Mouse (Mus musculus): Measurements from ENCODE around the gene Obscn. TPM values are rescaled to one million over a fixed set of nuclear protein-coding genes. Genes with fewer than 3 reads are reported as not detected.

The Obscn gene
- total and polyA plus RNA-seq, 3 experiments: 0.09 to 0.13 (median 0.13) TPM

- DNase-seq (ENCODE audit: extremely low read depth): no peak
- dilution Hi-C loops (cut with MboI; ENCODE audit: extremely low pct_ligation_motif_present, extremely low pct_unique_long_range_greater_than_20kb, low sequenced_read_pairs): no loop called here
- H3K27ac ChIP-seq (ENCODE audit: insufficient read depth, low read depth): no peak overlapping the region
- TF ChIP-seq ELF1 (IDR thresholded peaks at IDR 0.05; ENCODE audit: low read depth, low read length) (no peak), KAT2A (IDR thresholded peaks at IDR 0.05; ENCODE audit: insufficient replicate concordance, low read length) (no peak), MAX (IDR thresholded peaks at IDR 0.05; ENCODE audit: low read length) (no peak), RAD21 (IDR thresholded peaks at IDR 0.05; ENCODE audit: low read depth, low read length) (no peak)
- H3K79me2 ChIP-seq (replicated peaks; ENCODE audit: control insufficient read depth, extremely low read depth, insufficient read depth, poor library complexity, severe bottlenecking): no peaks in the 10 kb centered on the region
- in situ Hi-C loops (cut with MboI; ENCODE audit: low pct_ligation_motif_present, low pct_unique_long_range_greater_than_20kb, low sequenced_read_pairs): no loop called here
- H3K4me2 ChIP-seq (ENCODE audit: insufficient read depth, low read depth, poor library complexity, severe bottlenecking): no peak overlapping the region
- H3K27me3 ChIP-seq (replicated peaks): peaks cover 69% of the 10 kb centered on the region
- no peaks in the 10 kb centered on the region for H3K9me3 ChIP-seq (replicated peaks; ENCODE audit: low read length)
- H3K4me3 ChIP-seq (replicated peaks in 1 of 3; ENCODE audit: low read depth in 2 of 3, low read length in 2 of 3, poor library complexity in 1 of 3): no peak overlapping the region
- no peak overlapping the region for H3K9ac ChIP-seq (ENCODE audit: insufficient read depth, low read depth)
- no peaks in the 10 kb centered on the region for H3K36me3 ChIP-seq (replicated peaks in 1 of 2; ENCODE audit: control insufficient read depth in 1 of 2, insufficient read depth in 1 of 2, low read length in 1 of 2)
- H3K4me1 ChIP-seq (ENCODE audit: control insufficient read depth in 1 of 2, insufficient read depth in 2 of 2): peaks cover 0 to 15% of the 10 kb centered on the region in 2 experiments; a peak in 3 of 4 replicates
Observed at GRCm38 (mm10) chr11:59000635-59001034, 135.6 kb downstream of the Obscn start.

GRCm38 (mm10) chr11:58999830-59000229 is 136.4 kb downstream of the Obscn start:
- Histone ChIP-seq H3K4me2 (ENCODE audit: insufficient read depth, low read depth, poor library complexity, severe bottlenecking) (no peak overlapping the region), H3K27ac (ENCODE audit: insufficient read depth, low read depth) (no peak overlapping the region), H3K9ac (ENCODE audit: insufficient read depth, low read depth) (no peak overlapping the region), H3K36me3 (replicated peaks in 1 of 2; ENCODE audit: control insufficient read depth in 1 of 2, insufficient read depth in 1 of 2, low read length in 1 of 2) (no peaks in the 10 kb centered on the region), H3K27me3 (replicated peaks) (peaks cover 69% of the 10 kb centered on the region), H3K79me2 (replicated peaks; ENCODE audit: control insufficient read depth, extremely low read depth, insufficient read depth, poor library complexity, severe bottlenecking) (no peaks in the 10 kb centered on the region), H3K4me3 (replicated peaks in 1 of 3; ENCODE audit: low read depth in 2 of 3, low read length in 2 of 3, poor library complexity in 1 of 3) (no peak overlapping the region), H3K4me1 (ENCODE audit: control insufficient read depth in 1 of 2, insufficient read depth in 2 of 2) (peaks cover 0 to 17% of the 10 kb centered on the region in 2 experiments; a peak in 3 of 4 replicates), H3K9me3 (replicated peaks; ENCODE audit: low read length) (no peaks in the 10 kb centered on the region)
- in situ Hi-C loops (cut with MboI; ENCODE audit: low pct_ligation_motif_present, low pct_unique_long_range_greater_than_20kb, low sequenced_read_pairs): no loop called here
- no peak for DNase-seq (ENCODE audit: extremely low read depth)
- dilution Hi-C loops (cut with MboI; ENCODE audit: extremely low pct_ligation_motif_present, extremely low pct_unique_long_range_greater_than_20kb, low sequenced_read_pairs): no loop called here
- TF ChIP-seq PAX5 (IDR thresholded peaks at IDR 0.05; ENCODE audit: low read length): no peak
- TF ChIP-seq USF2 (conservative IDR thresholded peaks at IDR 0.05; ENCODE audit: low read depth, low read length): no peak
- no peak for TF ChIP-seq ETS1 (conservative IDR thresholded peaks at IDR 0.05; ENCODE audit: low read depth, low read length)
- no peak for TF ChIP-seq SIN3A (IDR thresholded peaks at IDR 0.05; ENCODE audit: low read length)
- TF ChIP-seq GABPA (IDR thresholded peaks at IDR 0.05; ENCODE audit: insufficient replicate concordance, low read depth, low read length): no peak
- no peak for TF ChIP-seq CHD2 (IDR thresholded peaks at IDR 0.05; ENCODE audit: low read length)
- no peak for TF ChIP-seq CTCF (conservative IDR thresholded peaks at IDR 0.05 in 1 of 2, IDR thresholded peaks at IDR 0.05 in 1 of 2; ENCODE audit: low read depth in 2 of 2, low read length in 2 of 2)

- Histone ChIP-seq H3K9ac (ENCODE audit: insufficient read depth, low read depth) (no peak overlapping the region), H3K4me3 (replicated peaks in 1 of 3; ENCODE audit: low read depth in 2 of 3, low read length in 2 of 3, poor library complexity in 1 of 3) (no peak overlapping the region), H3K27me3 (replicated peaks) (peaks cover 69% of the 10 kb centered on the region), H3K79me2 (replicated peaks; ENCODE audit: control insufficient read depth, extremely low read depth, insufficient read depth, poor library complexity, severe bottlenecking) (no peaks in the 10 kb centered on the region), H3K4me1 (ENCODE audit: control insufficient read depth in 1 of 2, insufficient read depth in 2 of 2) (peaks cover 2 to 17% of the 10 kb centered on the region in 2 experiments), H3K9me3 (replicated peaks; ENCODE audit: low read length) (no peaks in the 10 kb centered on the region), H3K36me3 (replicated peaks in 1 of 2; ENCODE audit: control insufficient read depth in 1 of 2, insufficient read depth in 1 of 2, low read length in 1 of 2) (no peaks in the 10 kb centered on the region), H3K4me2 (ENCODE audit: insufficient read depth, low read depth, poor library complexity, severe bottlenecking) (no peak overlapping the region), H3K27ac (ENCODE audit: insufficient read depth, low read depth) (no peak overlapping the region)
- dilution Hi-C loops (cut with MboI; ENCODE audit: extremely low pct_ligation_motif_present, extremely low pct_unique_long_range_greater_than_20kb, low sequenced_read_pairs): no loop called here
- in situ Hi-C loops (cut with MboI; ENCODE audit: low pct_ligation_motif_present, low pct_unique_long_range_greater_than_20kb, low sequenced_read_pairs): no loop called here
- DNase-seq (ENCODE audit: extremely low read depth): no peak
- TF ChIP-seq CHD2 (IDR thresholded peaks at IDR 0.05; ENCODE audit: low read length): no peak
- TF ChIP-seq ZC3H11A (IDR thresholded peaks at IDR 0.05; ENCODE audit: low read depth, low read length): no peak
- TF ChIP-seq RCOR1 (conservative IDR thresholded peaks at IDR 0.05; ENCODE audit: low read depth, low read length): no peak
- no peak for TF ChIP-seq ELF1 (IDR thresholded peaks at IDR 0.05; ENCODE audit: low read depth, low read length)
Observed at GRCm38 (mm10) chr11:58999158-58999557, 137.0 kb downstream of the Obscn start.
